Mouse (Mus musculus): ENCODE data around the gene Scnn1b.
A peak's percentile ranks its signal among the peaks of the same experiment; 100 is the strongest.

Scnn1b gene

DNA sequence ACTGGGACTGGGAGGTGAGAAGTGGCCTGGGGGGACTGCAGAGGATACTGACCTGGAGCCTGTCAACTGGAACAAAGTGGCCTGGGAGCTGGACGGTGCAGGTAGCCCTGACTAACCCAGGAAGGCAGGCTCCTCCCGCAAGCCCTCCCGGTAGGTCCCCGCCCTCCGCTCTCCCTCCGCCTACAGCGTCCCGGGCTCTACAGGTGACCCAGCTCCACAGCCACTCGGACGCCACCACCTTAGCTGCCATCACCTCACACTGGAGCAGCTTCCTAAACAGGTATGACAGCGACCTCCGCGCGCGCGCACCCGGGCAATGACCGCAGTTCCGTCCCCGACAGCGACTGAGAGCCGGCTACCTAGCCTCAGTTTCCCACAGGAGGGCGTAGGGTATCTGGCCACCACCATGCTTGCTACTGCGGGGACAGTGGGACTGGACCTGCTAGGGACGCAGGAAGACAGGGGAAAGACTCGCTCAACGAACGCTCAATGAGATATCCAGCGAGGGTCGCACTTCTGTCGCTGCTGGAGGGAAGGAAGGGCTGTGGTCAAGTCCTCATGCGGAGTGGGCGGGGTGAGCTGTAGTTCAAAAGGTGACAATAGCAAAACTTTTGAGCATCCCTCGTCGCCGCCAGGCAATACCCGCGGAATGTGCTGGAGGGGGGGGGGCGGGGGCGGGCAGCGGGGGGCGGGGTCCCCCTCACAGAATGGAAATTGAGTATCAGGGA, at the start of gene Scnn1b:
Gene Scnn1b, plus strand, starts transcription at position 181 of the 728 bp plus-strand sequence.
- DNase-seq (ENCODE audit: low read depth): no peak

GRCm38 (mm10) chr7:121821632-121822031, 43.2 kb upstream of the Scnn1b start:
- no peak for DNase-seq (ENCODE audit: low read depth)

- no peak for DNase-seq (ENCODE audit: low read depth)
Measured at GRCm38 (mm10) chr7:121828481-121828880, 36.4 kb upstream of the Scnn1b start.

DNA sequence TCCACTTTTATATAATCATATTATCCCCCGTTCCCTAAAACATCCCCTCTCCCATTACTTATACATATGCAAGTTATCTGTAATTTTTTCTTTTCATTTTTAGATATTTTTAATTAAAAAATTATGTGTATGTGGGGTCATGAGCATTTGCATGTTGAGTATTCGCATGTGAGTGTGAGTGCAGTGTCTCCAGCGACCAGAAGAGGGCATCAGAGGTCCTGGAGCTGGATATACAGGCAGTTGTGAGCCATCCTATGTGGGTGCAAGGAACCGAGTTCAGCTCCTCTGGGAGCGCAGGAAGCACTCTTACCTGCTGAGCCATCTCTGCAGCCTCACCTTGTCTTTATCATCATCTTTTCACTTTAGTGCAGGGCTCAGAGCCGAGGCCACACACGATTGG, 29.4 kb upstream of the Scnn1b start:
- DNase-seq (ENCODE audit: low read depth): no peak

- no peak for DNase-seq (ENCODE audit: low read depth)
Measured at GRCm38 (mm10) chr7:121836827-121837226, 28.0 kb upstream of the Scnn1b start.

- no peak for DNase-seq (ENCODE audit: low read depth)
Measured at GRCm38 (mm10) chr7:121840810-121841209, 24.0 kb upstream of the Scnn1b start.

DNA sequence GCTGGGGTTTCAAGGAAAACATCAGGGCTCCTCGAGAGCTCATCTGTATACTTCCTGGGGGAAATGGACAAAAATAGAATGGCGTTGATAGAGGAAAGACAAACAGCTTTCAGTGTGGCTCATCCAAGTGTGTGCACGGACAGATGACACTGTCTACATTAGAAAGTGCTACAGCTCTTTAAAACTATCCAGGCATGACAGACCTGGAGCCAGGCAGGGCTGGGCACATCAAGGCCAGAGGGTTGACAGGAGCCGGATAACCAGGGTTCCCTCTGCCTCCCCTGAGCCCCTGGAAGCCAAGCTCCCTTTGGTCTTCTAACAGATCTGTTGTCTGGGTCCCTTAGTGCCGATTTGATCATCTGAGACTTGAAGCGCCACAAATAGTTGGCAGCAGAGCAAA, 22.6 kb upstream of the Scnn1b start:
- no peak for DNase-seq (ENCODE audit: low read depth)

DNA sequence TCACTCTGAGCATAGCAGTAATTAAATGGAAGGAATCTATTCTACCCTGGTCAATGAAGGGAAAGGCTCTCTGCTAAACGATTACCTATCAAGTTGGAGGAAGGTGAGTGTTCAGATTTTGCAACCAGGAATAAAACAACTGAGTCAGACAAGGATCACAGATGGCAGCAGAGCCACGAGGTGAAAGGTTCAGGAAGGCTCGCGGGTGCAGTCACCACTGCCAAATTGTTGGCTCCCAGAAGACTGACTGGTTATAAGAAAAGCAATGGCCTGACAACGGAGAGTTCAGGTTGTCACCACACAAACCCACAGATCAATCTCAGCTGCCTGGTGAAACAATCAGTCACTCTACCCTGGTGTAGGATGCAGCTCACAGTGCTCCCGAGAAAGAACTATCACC, 18.9 kb upstream of the Scnn1b start:
- DNase-seq (ENCODE audit: low read depth): no peak

GRCm38 (mm10) chr7:121848537-121849168, 16.2 kb upstream of the Scnn1b start:
- DNase-seq (ENCODE audit: low read depth): no peak

DNA sequence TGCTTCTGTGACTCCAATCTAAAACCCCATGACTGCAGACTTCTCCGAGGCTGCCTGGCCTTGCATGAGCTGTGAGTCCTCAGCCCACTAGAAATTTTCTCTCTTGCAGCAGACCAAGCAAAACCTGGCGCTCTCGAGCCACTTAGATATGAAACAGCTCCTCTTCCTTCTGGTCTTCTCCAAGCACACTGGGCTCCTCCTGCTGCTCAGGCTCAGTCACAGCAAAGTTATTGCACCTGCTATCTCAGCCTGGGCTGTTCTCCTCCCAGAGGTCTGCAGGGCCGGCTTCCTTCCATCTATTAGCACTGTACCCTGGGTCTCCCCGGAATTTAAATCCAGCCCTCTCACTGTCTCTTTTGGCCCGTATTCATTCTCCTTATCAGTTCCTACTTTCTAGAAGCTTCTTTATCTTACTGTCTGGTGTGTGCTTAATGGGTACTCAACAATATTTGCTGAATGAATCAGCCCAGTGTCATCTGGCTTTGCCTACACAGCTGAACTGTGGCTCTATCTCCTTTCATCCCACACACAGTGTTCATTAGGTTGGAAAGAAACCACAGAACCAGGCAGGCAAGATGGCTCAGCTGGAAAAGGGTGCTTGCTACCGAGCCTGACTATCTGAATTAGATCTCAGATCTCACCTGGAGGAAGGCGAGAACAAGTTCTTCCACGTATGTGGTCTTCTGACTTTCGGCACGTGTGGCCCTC, 7.5 kb upstream of the Scnn1b start:
- DNase-seq (ENCODE audit: low read depth): no peak

GRCm38 (mm10) chr7:121858939-121859338, 5.9 kb upstream of the Scnn1b start:
- DNase-seq (ENCODE audit: low read depth): no peak

GRCm38 (mm10) chr7:121871631-121872030, 6.8 kb downstream of the Scnn1b start:
- DNase-seq (ENCODE audit: low read depth): no peak

GRCm38 (mm10) chr7:121873998-121874397, 9.2 kb downstream of the Scnn1b start:
- no peak for DNase-seq (ENCODE audit: low read depth)

- DNase-seq (ENCODE audit: low read depth): no peak
Measured at GRCm38 (mm10) chr7:121874784-121875183, 9.9 kb downstream of the Scnn1b start.

DNA sequence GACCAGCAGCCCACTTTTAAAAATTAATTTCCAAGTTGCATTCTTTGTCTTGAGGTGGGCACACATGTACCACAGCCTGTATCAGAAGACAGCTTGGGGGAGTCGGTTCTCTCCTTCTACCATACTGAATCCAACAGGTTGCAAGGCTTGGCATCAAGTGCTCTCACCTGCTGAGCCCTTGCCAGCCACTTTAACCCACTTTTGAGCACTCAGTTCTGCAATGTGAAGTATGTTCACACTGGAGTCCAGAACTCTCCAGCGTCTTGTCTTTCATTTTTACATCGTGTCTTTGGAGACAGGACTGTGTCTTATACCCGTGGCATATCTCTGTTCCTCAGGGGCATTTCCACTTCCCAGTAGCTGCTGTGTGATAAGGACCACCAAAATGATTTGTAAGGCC, 15.4 kb downstream of the Scnn1b start:
- no peak for DNase-seq (ENCODE audit: low read depth)

GRCm38 (mm10) chr7:121890636-121891360, 26.0 kb downstream of the Scnn1b start:
- DNase-seq (ENCODE audit: low read depth): no peak

GRCm38 (mm10) chr7:121896689-121897088, 31.9 kb downstream of the Scnn1b start:
- no peak for DNase-seq (ENCODE audit: low read depth)

GRCm38 (mm10) chr7:121899311-121899710, 34.5 kb downstream of the Scnn1b start:
- peak; percentile 6 for DNase-seq (ENCODE audit: low read depth)

GRCm38 (mm10) chr7:121899940-121900339, 35.1 kb downstream of the Scnn1b start:
- no peak for DNase-seq (ENCODE audit: low read depth)

- no peak for DNase-seq (ENCODE audit: low read depth)
Measured at GRCm38 (mm10) chr7:121902757-121903411, 38.0 kb downstream of the Scnn1b start.

GRCm38 (mm10) chr7:121906879-121907278, 42.0 kb downstream of the Scnn1b start:
- DNase-seq (ENCODE audit: low read depth): no peak

GRCm38 (mm10) chr7:121912250-121912649, 47.4 kb downstream of the Scnn1b start:
- no peak for DNase-seq (ENCODE audit: low read depth)

Data from c-Kit-positive CD71-positive TER-119-negative erythroid progenitor cells, embryonic 14.5 days (primary cell).